Mouse (Mus musculus): ENCODE results near the gene Rara. TPM values are rescaled to one million over a fixed set of nuclear protein-coding genes. Genes with fewer than 3 reads are reported as not detected.
"Not testable (repeated sequence)": the region's sequence is repeated elsewhere in the genome, so short reads cannot be mapped to it uniquely, and the experiment has no call there.

Gene Rara
- polyA plus RNA-seq, 1 experiment from 2014 or later: 20.3 TPM

- WGBS: 5% methylated on average over 10 of the region's 10 CpGs
- Histone ChIP-seq H3K9me3 (no peaks in the 10 kb centered on the region), H3K27ac (peak overlapping the region; percentile 67), H3K36me3 (no peaks in the 10 kb centered on the region), H3K27me3 (no peaks in the 10 kb centered on the region), H3K4me1 (replicated peaks) (peaks cover 82% of the 10 kb centered on the region), H3K4me2 (peak overlapping the region; percentile 9), H3K4me3 (no peak overlapping the region), H3K9ac (peak overlapping the region; percentile 51; the same call in 1 of the 2 replicates)
- ATAC-seq (ENCODE audit: low FRiP score): no peak
Measured at GRCm38 (mm10) chr11:98925265-98925721, 2.3 kb upstream of the Rara start.

- whole genome bisulfite sequencing: 5% methylated on average over 12 of the region's 12 CpGs
- H3K4me3 ChIP-seq: no peak overlapping the region
- no peak for ATAC-seq (ENCODE audit: low FRiP score)
- H3K9ac ChIP-seq: peak overlapping the region; percentile 51; the same call in 1 of the 2 replicates
- no peaks in the 10 kb centered on the region for H3K9me3 ChIP-seq
- H3K4me1 ChIP-seq (replicated peaks): peaks cover 88% of the 10 kb centered on the region
- H3K27me3 ChIP-seq: no peaks in the 10 kb centered on the region
- H3K4me2 ChIP-seq: peak overlapping the region; percentile 9
- H3K36me3 ChIP-seq: no peaks in the 10 kb centered on the region
- peak overlapping the region; percentile 67 for H3K27ac ChIP-seq
Measured at GRCm38 (mm10) chr11:98925868-98926311, 1.7 kb upstream of the Rara start.

GRCm38 (mm10) chr11:98926553-98926952 lies 1.1 kb upstream of the Rara start:
- ATAC-seq (ENCODE audit: low FRiP score): no peak
- WGBS: 62% methylated on average over 7 of the region's 7 CpGs
- Histone ChIP-seq H3K4me1 (replicated peaks) (peaks cover 95% of the 10 kb centered on the region), H3K27ac (peak overlapping the region; percentile 67), H3K36me3 (no peaks in the 10 kb centered on the region), H3K4me2 (no peak overlapping the region), H3K27me3 (no peaks in the 10 kb centered on the region), H3K9me3 (no peaks in the 10 kb centered on the region), H3K4me3 (no peak overlapping the region), H3K9ac (0 out of 2 replicates have a peak overlapping the region, but pooled peaks have one; percentile 29)

GRCm38 (mm10) chr11:98928186-98928893 lies 722 bp downstream of the Rara start:
- no peak; the same call in 1 of the 2 replicates for ATAC-seq (ENCODE audit: low FRiP score)
- H3K9me3 ChIP-seq: no peaks in the 10 kb centered on the region
- H3K4me3 ChIP-seq: peak overlapping the region; percentile 71
- peak overlapping the region; percentile 75 for H3K27ac ChIP-seq
- peaks cover 97% of the 10 kb centered on the region for H3K4me1 ChIP-seq (replicated peaks)
- H3K9ac ChIP-seq: peak overlapping the region; percentile 88
- H3K36me3 ChIP-seq: no peaks in the 10 kb centered on the region
- H3K4me2 ChIP-seq: peak overlapping the region; percentile 76
- H3K27me3 ChIP-seq: no peaks in the 10 kb centered on the region
- 10% methylated on average over 12 of the region's 12 CpGs for WGBS

- H3K4me3 ChIP-seq: peak overlapping the region; percentile 16
Measured at GRCm38 (mm10) chr11:98929503-98929902, 1.9 kb downstream of the Rara start.

GRCm38 (mm10) chr11:98930127-98930601 lies 2.5 kb downstream of the Rara start:
- H3K4me3 ChIP-seq: peak overlapping the region; percentile 16
- WGBS: 46% methylated on average over 7 of the region's 7 CpGs

More at GRCm38 (mm10) chr11:98929503-98929902, 1.9 kb downstream of the Rara start:
- WGBS: 7% methylated on average over 9 of the region's 9 CpGs
- Histone ChIP-seq H3K9me3 (no peaks in the 10 kb centered on the region), H3K36me3 (no peaks in the 10 kb centered on the region), H3K4me1 (replicated peaks) (peaks cover 90% of the 10 kb centered on the region), H3K27me3 (no peaks in the 10 kb centered on the region), H3K27ac (peak overlapping the region; percentile 75), H3K4me2 (peak overlapping the region; percentile 76), H3K9ac (peak overlapping the region; percentile 88)
- ATAC-seq (ENCODE audit: low FRiP score): no peak

GRCm38 (mm10) chr11:98930773-98931512 lies 3.3 kb downstream of the Rara start:
- H3K4me1 ChIP-seq (replicated peaks): peaks cover 77% of the 10 kb centered on the region
- no peaks in the 10 kb centered on the region for H3K9me3 ChIP-seq
- 41% methylated on average over 10 of the region's 10 CpGs for WGBS
- peaks cover 7% of the 10 kb centered on the region; the same call in 1 of the 2 replicates for H3K27me3 ChIP-seq
- H3K27ac ChIP-seq: peak overlapping the region; percentile 75
- no peak overlapping the region for H3K4me3 ChIP-seq
- peak overlapping the region; percentile 88 for H3K9ac ChIP-seq
- no peaks in the 10 kb centered on the region for H3K36me3 ChIP-seq
- peak overlapping the region; percentile 76 for H3K4me2 ChIP-seq
- no peak for ATAC-seq (ENCODE audit: low FRiP score)

More at GRCm38 (mm10) chr11:98930127-98930601, 2.5 kb downstream of the Rara start:
- Histone ChIP-seq H3K9ac (peak overlapping the region; percentile 88), H3K9me3 (no peaks in the 10 kb centered on the region), H3K27ac (peak overlapping the region; percentile 75), H3K4me1 (replicated peaks) (peaks cover 83% of the 10 kb centered on the region), H3K4me2 (peak overlapping the region; percentile 76), H3K36me3 (no peaks in the 10 kb centered on the region), H3K27me3 (0 out of 2 replicates have a peak, but pooled peaks cover 2% of the 10 kb centered on the region)
- ATAC-seq (ENCODE audit: low FRiP score): no peak

- Histone ChIP-seq H3K27me3 (peaks cover 9% of the 10 kb centered on the region; the same call in 1 of the 2 replicates), H3K4me2 (peak overlapping the region; percentile 76), H3K9ac (peak overlapping the region; percentile 88), H3K36me3 (no peaks in the 10 kb centered on the region), H3K4me1 (replicated peaks) (peaks cover 78% of the 10 kb centered on the region), H3K9me3 (no peaks in the 10 kb centered on the region), H3K27ac (peak overlapping the region; percentile 75), H3K4me3 (no peak overlapping the region)
- no peak for ATAC-seq (ENCODE audit: low FRiP score)
- WGBS: 16% methylated on average over 7 of the region's 7 CpGs
Measured at GRCm38 (mm10) chr11:98931513-98932292, 4.1 kb downstream of the Rara start.

GRCm38 (mm10) chr11:98932293-98933091 lies 4.9 kb downstream of the Rara start:
- ATAC-seq (ENCODE audit: low FRiP score): no peak
- Histone ChIP-seq H3K4me1 (replicated peaks) (peaks cover 77% of the 10 kb centered on the region), H3K27me3 (peaks cover 9% of the 10 kb centered on the region; the same call in 1 of the 2 replicates), H3K36me3 (no peaks in the 10 kb centered on the region), H3K9ac (no peak overlapping the region), H3K9me3 (no peaks in the 10 kb centered on the region), H3K4me2 (0 out of 2 replicates have a peak overlapping the region, but pooled peaks have one; percentile 13), H3K27ac (peak overlapping the region; percentile 75), H3K4me3 (no peak overlapping the region)
- 27% methylated on average over 19 of the region's 19 CpGs for WGBS

- WGBS: 39% methylated on average over 9 of the region's 9 CpGs
- Histone ChIP-seq H3K4me3 (no peak overlapping the region), H3K4me1 (replicated peaks) (peaks cover 77% of the 10 kb centered on the region), H3K27me3 (peaks cover 9% of the 10 kb centered on the region; the same call in 1 of the 2 replicates), H3K9me3 (no peaks in the 10 kb centered on the region), H3K9ac (no peak overlapping the region), H3K4me2 (0 out of 2 replicates have a peak overlapping the region, but pooled peaks have one; percentile 13), H3K27ac (no peak overlapping the region), H3K36me3 (no peaks in the 10 kb centered on the region)
- no peak for ATAC-seq (ENCODE audit: low FRiP score)
Measured at GRCm38 (mm10) chr11:98933151-98933550, 5.5 kb downstream of the Rara start.

GRCm38 (mm10) chr11:98933847-98934246 lies 6.2 kb downstream of the Rara start:
- H3K4me1 ChIP-seq (replicated peaks): peaks cover 77% of the 10 kb centered on the region
- H3K36me3 ChIP-seq; H3K4me3 ChIP-seq; H3K4me2 ChIP-seq; H3K9me3 ChIP-seq; H3K9ac ChIP-seq; ATAC-seq (ENCODE audit: low FRiP score); H3K27me3 ChIP-seq; H3K27ac ChIP-seq: not testable (repeated sequence)
- 87% methylated on average over 2 of the region's 2 CpGs for WGBS
